Mouse (Mus musculus) thymus, postnatal 36 days (tissue): ENCODE measurements around the gene Scrn3.

Experiments used
- DNase-seq, 2 experiments: peaks; one replicate each; pipeline ENCODE4 v3.0.0; 2022; ENCODE audit warnings: mixed read lengths in 2 of 2

Gene Scrn3

DNA sequence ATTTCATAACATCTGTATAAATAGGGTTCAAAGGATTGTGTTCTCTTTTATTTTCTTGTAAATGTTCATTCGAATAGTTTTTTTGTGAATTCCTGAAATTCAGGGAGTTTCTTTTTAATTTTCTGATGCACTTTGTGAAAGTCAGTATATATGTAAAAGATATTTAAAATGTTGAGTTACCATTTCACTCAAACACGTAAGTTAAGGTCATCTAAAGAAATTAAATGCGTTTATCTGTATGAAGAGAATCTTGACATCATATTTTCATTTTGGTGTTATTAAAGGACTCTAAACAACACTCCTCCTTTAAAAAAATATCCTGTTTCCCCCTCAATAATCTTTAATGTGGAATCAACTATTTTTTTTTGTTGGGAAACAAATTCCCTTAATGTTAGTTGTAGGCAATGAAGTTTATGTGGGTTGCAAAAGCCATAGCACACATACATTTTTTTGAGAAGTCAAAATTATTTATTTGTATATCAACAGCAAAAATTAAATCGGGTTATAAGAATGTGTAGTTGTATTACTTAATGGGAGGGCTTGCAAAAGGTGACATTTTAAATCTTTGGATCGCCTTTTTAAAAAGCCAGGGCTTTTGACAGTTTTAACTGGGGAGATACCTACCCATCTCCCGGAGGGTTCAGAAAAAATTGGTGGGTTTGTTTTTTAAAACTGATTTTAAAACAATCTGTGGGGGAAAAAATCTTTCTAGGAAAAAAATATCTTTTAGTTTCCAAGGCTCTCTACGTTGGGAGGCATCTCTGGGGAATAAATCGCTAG is 37.0 kb upstream of the Scrn3 start:
- no peak for DNase-seq

DNA sequence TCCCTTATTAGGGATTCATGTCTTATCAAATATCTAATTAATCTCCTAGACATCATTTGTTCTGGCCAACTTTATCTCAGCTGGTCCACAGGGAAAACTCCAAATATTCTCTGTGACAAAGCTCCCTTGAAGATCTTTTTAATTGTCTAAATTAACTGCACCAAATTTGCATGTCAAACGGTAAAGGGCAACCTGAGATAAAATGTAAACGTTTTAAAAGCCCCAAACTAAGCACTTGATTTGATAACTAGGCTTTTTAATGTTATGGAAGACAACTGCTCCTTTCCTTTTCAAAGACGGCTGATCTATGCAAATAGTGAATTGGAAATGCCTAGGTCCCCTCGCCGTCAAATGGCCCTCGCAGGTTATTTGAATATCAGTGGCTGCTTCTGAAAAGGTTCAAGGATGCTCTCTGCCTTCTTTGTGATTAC is 36.2 kb upstream of the Scrn3 start:
- no peak for DNase-seq

DNA sequence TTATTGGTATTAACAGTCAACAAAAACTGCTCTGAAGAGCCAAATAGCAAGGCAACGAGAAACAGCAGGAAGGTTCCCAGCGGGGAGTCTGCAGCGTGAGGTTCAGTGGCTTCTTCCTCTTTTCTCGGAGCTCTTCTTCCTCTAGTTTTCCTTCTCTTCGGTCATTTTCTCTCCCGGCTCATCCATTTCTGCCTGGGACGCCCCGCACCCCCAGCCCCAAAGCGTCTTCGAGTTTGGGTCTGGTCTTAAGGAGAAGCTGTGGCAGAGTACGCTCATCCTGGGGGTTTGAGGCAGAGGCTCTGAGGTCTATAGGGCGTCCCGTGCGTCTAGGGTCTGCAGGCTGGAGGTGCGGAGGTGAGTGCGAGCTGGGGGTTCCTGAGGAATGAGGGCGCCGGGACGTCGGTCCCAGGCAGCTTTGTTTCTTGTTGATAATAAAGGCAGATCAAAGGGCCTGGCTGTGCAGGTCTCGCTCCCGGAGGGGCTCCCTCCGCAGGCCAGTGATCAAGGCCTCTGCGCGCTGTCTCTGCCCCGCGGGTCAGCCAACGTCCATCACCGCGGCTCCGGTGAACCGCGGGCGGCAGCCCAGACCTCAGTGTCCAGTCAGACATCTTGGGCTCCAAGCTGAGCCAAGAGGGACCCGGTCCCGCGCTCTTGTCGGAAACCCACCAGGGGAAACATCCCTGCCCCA is 35.2 kb upstream of the Scrn3 start:
- peak; percentile 26 to 37 for DNase-seq

DNA sequence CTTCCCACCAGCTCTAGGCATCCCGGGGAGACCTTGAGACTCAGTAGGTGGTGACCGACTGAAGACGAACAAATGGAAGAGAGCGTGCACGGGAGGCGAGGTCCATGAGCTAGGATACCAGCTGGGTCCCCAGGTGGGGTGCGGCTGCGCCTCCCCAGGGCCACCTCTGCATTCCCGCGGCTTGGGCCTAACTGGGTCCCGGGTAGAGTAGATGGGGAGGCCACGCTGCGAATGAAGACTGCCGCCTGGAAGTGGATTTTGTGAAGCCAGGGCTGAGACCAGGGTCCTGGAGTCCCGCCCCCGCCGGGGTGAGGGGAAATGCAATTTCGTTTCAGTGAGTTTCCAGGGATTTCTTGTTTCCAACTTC is 34.7 kb upstream of the Scrn3 start:
- no peak for DNase-seq

GRCm38 (mm10) chr2:73278131-73278854 is 34.1 kb upstream of the Scrn3 start:
- peak; percentile 83 to 85 for DNase-seq

- DNase-seq, result peak in 1 of 2 experiments; percentile 21
Measured at GRCm38 (mm10) chr2:73278869-73279268, 33.5 kb upstream of the Scrn3 start.

GRCm38 (mm10) chr2:73279271-73280038 is 32.9 kb upstream of the Scrn3 start:
- DNase-seq, result no peak

DNA sequence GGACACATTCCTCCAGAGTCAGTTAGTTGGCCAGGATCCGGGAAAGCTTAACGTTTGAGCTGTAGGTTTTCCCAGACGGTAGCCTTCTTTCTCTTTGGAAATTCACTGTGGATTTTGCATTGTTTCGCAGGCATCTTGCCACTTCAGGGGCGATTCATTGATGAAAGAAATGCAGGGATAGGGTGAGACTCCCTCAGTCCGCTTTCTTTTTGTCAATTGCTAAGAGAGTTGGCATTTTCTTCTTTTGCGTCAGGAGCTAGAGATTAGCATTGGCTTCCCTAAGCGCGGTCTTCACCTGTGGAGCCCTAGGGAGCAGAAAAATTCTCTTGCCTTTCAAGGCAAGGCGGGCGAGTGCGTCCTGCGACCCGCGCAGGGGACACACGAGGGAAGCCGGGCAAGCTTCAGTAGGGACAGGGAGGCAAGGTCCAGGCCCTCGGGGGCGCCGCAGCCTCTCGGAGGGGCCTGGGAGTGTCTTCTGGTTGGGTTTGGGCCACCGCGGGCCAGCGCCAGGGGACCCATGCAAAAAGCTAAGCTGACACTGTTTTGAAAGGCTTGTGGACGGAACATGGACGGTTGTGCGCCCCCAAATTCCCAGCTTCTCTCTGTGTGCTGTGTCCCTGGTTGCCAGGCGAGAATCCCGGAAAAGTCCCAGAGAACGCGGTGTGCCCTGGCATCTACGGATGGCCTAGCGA is 31.9 kb upstream of the Scrn3 start:
- peak in 1 of 2 experiments; percentile 12 for DNase-seq

DNA sequence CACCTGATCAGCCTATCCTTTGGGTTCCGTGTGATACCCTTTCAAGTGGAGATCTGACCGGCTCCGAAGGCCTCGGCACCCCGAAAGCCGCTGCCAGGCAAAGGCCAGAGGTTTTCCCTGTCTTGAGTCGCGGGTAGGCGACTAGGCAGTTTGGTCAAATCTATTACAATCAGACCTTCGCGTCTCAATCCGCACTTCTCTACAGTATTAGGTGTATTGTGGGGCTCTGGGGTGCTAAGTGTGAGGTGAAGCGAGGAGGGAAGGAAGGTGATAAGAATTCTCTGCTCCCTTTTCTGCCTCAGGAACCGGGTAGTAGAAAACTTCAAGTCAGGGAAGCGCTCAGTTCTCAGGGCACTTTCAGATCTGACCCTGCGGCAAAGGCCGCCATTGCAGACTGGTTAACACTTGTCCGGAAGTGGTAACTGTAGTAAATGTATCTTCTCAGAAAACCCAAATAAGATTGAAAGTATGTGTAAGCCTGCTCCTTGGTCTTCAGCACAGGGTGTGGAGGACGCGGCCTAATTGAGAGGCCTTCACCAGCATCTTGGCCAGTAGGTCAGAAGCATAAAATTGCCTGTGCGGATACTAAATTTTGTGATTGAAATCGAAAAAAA is 31.2 kb upstream of the Scrn3 start:
- peak in 1 of 2 experiments; percentile 8 for DNase-seq

- no peak for DNase-seq
Measured at GRCm38 (mm10) chr2:73281707-73282106, 30.7 kb upstream of the Scrn3 start.

DNA sequence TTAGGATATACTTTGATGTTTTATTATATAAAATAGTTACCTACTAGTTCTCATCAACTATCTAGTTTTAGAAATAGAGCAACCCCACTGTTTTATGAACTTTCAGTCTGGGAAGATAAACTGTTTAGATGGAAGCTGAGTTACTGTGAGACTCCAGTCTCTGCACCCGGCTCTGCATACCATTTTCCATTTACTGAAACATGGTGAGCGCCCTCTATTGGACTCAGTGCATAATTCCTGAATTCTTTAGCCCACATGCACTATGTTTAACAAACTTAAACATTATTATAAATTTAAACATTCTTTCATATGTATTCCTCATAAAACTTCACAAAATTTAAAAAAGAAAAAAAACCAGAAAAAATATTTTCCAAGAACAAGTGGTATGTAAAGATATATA is 26.8 kb upstream of the Scrn3 start:
- no peak for DNase-seq

GRCm38 (mm10) chr2:73291130-73291529 is 21.3 kb upstream of the Scrn3 start:
- DNase-seq, result no peak

GRCm38 (mm10) chr2:73295023-73295422 is 17.4 kb upstream of the Scrn3 start:
- no peak for DNase-seq

- no peak for DNase-seq
Measured at GRCm38 (mm10) chr2:73298154-73298553, 14.2 kb upstream of the Scrn3 start.

DNA sequence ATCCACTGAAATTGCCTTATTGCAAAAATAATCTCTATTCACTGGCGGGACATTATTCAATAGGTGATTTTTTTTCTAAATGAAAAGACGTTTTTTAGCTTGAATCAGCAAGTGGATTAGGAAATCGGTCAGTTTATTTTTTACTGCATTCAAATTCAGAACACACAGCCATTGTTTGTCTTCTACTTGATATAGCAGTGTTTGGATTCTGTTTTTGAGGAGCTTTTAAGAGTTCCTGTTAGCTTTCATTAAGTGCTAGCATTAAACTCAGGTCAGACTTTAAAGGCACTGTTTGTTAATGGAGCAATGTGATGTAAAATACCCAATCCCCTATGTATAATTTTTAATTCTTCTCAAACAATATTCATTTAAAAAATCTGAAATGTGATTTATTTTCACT is 13.6 kb upstream of the Scrn3 start:
- DNase-seq, result no peak

- no peak for DNase-seq
Measured at GRCm38 (mm10) chr2:73301979-73302378, 10.4 kb upstream of the Scrn3 start.

DNA sequence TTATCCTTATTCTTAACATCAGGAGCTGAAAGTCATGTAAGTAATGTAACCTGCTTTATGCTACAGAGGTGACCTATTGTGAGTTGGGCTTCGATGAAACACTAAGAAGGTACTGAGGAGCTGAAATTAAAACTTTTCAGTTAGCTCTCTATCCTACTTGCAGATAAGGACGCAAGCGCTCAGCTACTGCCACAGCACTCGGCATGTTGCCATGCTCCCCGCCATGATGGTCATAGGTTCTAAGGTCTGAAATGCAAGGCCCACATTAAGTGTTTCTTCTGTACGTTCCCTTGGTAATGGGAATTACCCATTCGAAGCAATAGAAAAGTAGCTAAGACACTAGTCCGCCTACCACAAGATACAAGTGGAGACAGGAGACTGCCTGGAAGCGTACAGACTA is 9.7 kb upstream of the Scrn3 start:
- no peak for DNase-seq

GRCm38 (mm10) chr2:73304506-73304905 is 7.9 kb upstream of the Scrn3 start:
- DNase-seq, result no peak

GRCm38 (mm10) chr2:73306006-73306405 is 6.4 kb upstream of the Scrn3 start:
- DNase-seq, result no peak

GRCm38 (mm10) chr2:73313117-73313501 is 708 bp downstream of the Scrn3 start:
- peak; percentile 15 to 23 for DNase-seq

DNA sequence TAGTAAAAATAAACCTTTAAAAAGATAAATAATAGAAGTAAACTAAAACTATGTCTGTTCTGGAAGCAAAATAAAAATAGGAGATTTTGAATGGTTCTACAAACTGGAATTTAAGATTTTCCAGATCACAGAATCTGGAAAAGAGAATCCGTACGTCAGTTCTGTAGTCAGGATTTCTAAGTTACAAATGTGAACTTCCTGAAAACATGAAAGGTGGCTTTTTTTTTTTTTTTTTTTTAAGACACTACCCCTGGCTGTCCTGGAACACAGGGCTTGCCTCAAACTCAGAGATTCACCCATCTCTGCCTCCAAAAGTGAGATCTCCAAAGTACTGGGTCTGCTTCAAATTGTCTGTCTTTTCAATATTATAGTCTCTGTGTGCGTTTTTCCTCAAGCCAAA is 1.9 kb downstream of the Scrn3 start:
- no peak for DNase-seq

DNA sequence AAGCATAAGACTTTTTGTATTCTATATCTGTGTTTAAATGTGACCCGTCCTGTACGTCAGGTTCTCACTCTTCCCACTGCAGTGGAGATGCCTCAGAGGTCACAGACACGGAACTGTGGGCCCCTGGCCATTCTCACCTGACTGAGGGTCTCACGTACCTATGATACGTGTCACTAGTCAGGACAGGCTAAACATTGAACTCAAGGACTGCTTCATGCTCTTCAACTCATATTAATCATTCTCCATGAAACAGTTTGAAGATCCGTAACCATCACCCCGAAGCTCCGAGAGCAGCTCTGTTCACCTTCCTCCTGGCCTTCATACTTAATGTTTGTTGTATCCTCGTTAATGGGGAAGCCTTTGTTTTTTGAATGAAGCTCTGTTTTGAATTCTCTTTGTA is 5.0 kb downstream of the Scrn3 start:
- no peak for DNase-seq
